In genomic region chr1:180812463-180813408, GRCm38 (mm10) we compare ENCODE assay signal across 8 mouse cellular contexts. TPM values are rescaled to one million over a fixed set of nuclear protein-coding genes. Genes with fewer than 3 reads are reported as not detected.
DNase-seq lines count a peak whose midpoint lies in the region; ATAC-seq and TF ChIP-seq lines count a peak whose summit lies in the region.

No protein-coding gene starts in this region.

- peak overlapping the region; percentile 69 for H3K27ac ChIP-seq in ES-Bruce4 (ENCODE audit: insufficient read depth, low read length)
- peak overlapping the region; percentile 100 for H3K27ac ChIP-seq in forebrain, embryonic 15.5 days (replicated peaks)
- H3K27ac ChIP-seq in liver, postnatal 0 days (ENCODE audit: low read depth): peak overlapping the region; percentile 97
- H3K27ac ChIP-seq in neural tube, embryonic 12.5 days: peak overlapping the region; percentile 99

- H3K9ac ChIP-seq in ES-Bruce4 (ENCODE audit: low read depth, poor library complexity, severe bottlenecking): peak overlapping the region; percentile 99
- peak overlapping the region; percentile 94 for H3K9ac ChIP-seq in forebrain, embryonic 15.5 days (replicated peaks)
- peak overlapping the region; percentile 99 for H3K9ac ChIP-seq in liver, postnatal 0 days (replicated peaks)
- H3K9ac ChIP-seq in neural tube, embryonic 12.5 days: peak overlapping the region; percentile 99

- peaks cover under 1% of the 10 kb centered on the region for H3K4me1 ChIP-seq in ES-Bruce4 (ENCODE audit: control insufficient read depth, insufficient read depth, low read length)
- peaks cover 51% of the 10 kb centered on the region for H3K4me1 ChIP-seq in forebrain, embryonic 15.5 days
- H3K4me1 ChIP-seq in liver, postnatal 0 days (ENCODE audit: insufficient read depth): peaks cover 28% of the 10 kb centered on the region
- H3K4me1 ChIP-seq in neural tube, embryonic 12.5 days: peaks cover 38% of the 10 kb centered on the region

- H3K4me2 ChIP-seq in forebrain, embryonic 15.5 days (replicated peaks): peak overlapping the region; percentile 55
- peak overlapping the region; percentile 67 for H3K4me2 ChIP-seq in liver, postnatal 0 days (ENCODE audit: low read depth, low read length)
- H3K4me2 ChIP-seq in neural tube, embryonic 12.5 days (replicated peaks): peak overlapping the region; percentile 61

- no peaks in the 10 kb centered on the region for H3K9me3 ChIP-seq in ES-Bruce4 (replicated peaks; ENCODE audit: control insufficient read depth, insufficient read depth, low read length, poor library complexity, severe bottlenecking)
- no peaks in the 10 kb centered on the region for H3K9me3 ChIP-seq in forebrain, embryonic 15.5 days
- H3K9me3 ChIP-seq in liver, postnatal 0 days (ENCODE audit: low read length): no peaks in the 10 kb centered on the region
- no peaks in the 10 kb centered on the region for H3K9me3 ChIP-seq in neural tube, embryonic 12.5 days

- TF ChIP-seq EP300 in ES-Bruce4 (IDR thresholded peaks at IDR 0.05; ENCODE audit: insufficient read depth, low read depth, low read length): no peak
- TF ChIP-seq EP300 in liver, postnatal 0 days (IDR thresholded peaks at IDR 0.05; ENCODE audit: low read depth): no peak

- peak overlapping the region; percentile 86 for H3K4me3 ChIP-seq in ES-Bruce4 (ENCODE audit: low read depth, low read length)
- H3K4me3 ChIP-seq in forebrain, embryonic 15.5 days: peak overlapping the region; percentile 66
- peak overlapping the region; percentile 83 for H3K4me3 ChIP-seq in liver, postnatal 0 days (ENCODE audit: low read depth, low read length)
- peak overlapping the region; percentile 91 for H3K4me3 ChIP-seq in neural tube, embryonic 12.5 days

- TF ChIP-seq CTCF in ES-Bruce4 (IDR thresholded peaks at IDR 0.05; ENCODE audit: low read depth, low read length): no peak
- TF ChIP-seq CTCF in liver, postnatal 0 days (IDR thresholded peaks at IDR 0.05; ENCODE audit: low read depth): no peak

- peaks cover 25% of the 10 kb centered on the region for H3K36me3 ChIP-seq in ES-Bruce4 (ENCODE audit: control insufficient read depth, insufficient read depth, low read length, poor library complexity, severe bottlenecking)
- peaks cover 25% of the 10 kb centered on the region for H3K36me3 ChIP-seq in forebrain, embryonic 15.5 days
- peaks cover 32% of the 10 kb centered on the region for H3K36me3 ChIP-seq in liver, postnatal 0 days (replicated peaks; ENCODE audit: insufficient read depth, low read length)
- H3K36me3 ChIP-seq in neural tube, embryonic 12.5 days: peaks cover 26% of the 10 kb centered on the region

- peak; percentile 69 for DNase-seq in cerebellum, adult 11-12 months
- peak; percentile 66 to 74 for DNase-seq in heart, postnatal 36 days
- DNase-seq in layer of hippocampus, adult 18-20 months (ENCODE audit: low spot score in 2 of 2): peak; percentile 26 to 66
- peak; percentile 69 for DNase-seq in liver, postnatal 0 days
- peak; percentile 76 for DNase-seq in testis, postnatal 10 days (ENCODE audit: low spot score)

- under 1% methylated on average over 71 of the region's 71 CpGs for WGBS in forebrain, embryonic 15.5 days
- under 1% methylated on average over 66 of the region's 71 CpGs for whole genome bisulfite sequencing in liver, postnatal 0 days (ENCODE audit: insufficient replicate concordance)
- under 1% methylated on average over 71 of the region's 71 CpGs for WGBS in neural tube, embryonic 12.5 days

- ATAC-seq in forebrain, embryonic 15.5 days (replicated peaks): peak; percentile 42
- peak; percentile 22 for ATAC-seq in liver, postnatal 0 days
- ATAC-seq in neural tube, embryonic 12.5 days (ENCODE audit: low FRiP score, low read depth): peak; percentile 19

- no peak for TF ChIP-seq POLR2A in ES-Bruce4 (IDR thresholded peaks at IDR 0.05; ENCODE audit: insufficient read depth, low read length)

- H3K27me3 ChIP-seq in ES-Bruce4 (ENCODE audit: control insufficient read depth, insufficient read depth, low read length, poor library complexity, severe bottlenecking): no peaks in the 10 kb centered on the region
- H3K27me3 ChIP-seq in forebrain, embryonic 15.5 days: no peaks in the 10 kb centered on the region
- no peaks in the 10 kb centered on the region for H3K27me3 ChIP-seq in liver, postnatal 0 days (ENCODE audit: insufficient read depth, low read length)
- H3K27me3 ChIP-seq in neural tube, embryonic 12.5 days (replicated peaks): no peaks in the 10 kb centered on the region

- intact Hi-C loops in heart, postnatal 36 days (cut with DNase I): loop anchor here (1.0 to 5.0 kb wide), 3 partner anchors 38 to 205 kb away; partner anchors contain the start of gene Acbd3

RNA-seq across cellular contexts. Expression of gene H3f3a, which starts 1.0 kb away (rescaled TPM):
- 679 and 698 TPM in 2 replicates for polyA plus RNA-seq in ES-Bruce4 (2011; ENCODE audit: insufficient read depth, insufficient read length, low read depth, missing spikeins)
- polyA plus RNA-seq in forebrain, embryonic 15.5 days (2015; fragmentation: Nextera tagmentation; extraction: Ambion mirVana): 3,899 and 4,029 TPM in 2 replicates
- total RNA-seq in heart, postnatal 36 days (2021): 100 to 1,000 TPM; 457 to 506 TPM
- total RNA-seq in layer of hippocampus, adult 18-20 months (2021): 100 to 1,000 TPM; 316 to 322 TPM
- 1,306 and 1,327 TPM in 2 replicates for polyA plus RNA-seq in liver, postnatal 0 days (2015; fragmentation: Nextera tagmentation; extraction: Ambion mirVana)
- polyA plus RNA-seq in neural tube, embryonic 12.5 days (2016; fragmentation: Nextera tagmentation; extraction: Ambion mirVana): 3,506 and 3,654 TPM in 2 replicates

RNA-seq across cellular contexts. Expression of gene Sde2, which starts 38.2 kb away (rescaled TPM):
- polyA plus RNA-seq in ES-Bruce4 (2011; ENCODE audit: insufficient read depth, insufficient read length, low read depth, missing spikeins): 35.0 and 36.6 TPM in 2 replicates
- 35.7 and 35.9 TPM in 2 replicates for polyA plus RNA-seq in forebrain, embryonic 15.5 days (2015; fragmentation: Nextera tagmentation; extraction: Ambion mirVana)
- total RNA-seq in heart, postnatal 36 days (2021): 10 to 100 TPM; 10.3 to 14.2 TPM
- total RNA-seq in layer of hippocampus, adult 18-20 months (2021): 10 to 100 TPM; 23.1 to 23.8 TPM
- polyA plus RNA-seq in liver, postnatal 0 days (2015; fragmentation: Nextera tagmentation; extraction: Ambion mirVana): 11.5 and 11.8 TPM in 2 replicates
- 37.6 and 40.5 TPM in 2 replicates for polyA plus RNA-seq in neural tube, embryonic 12.5 days (2016; fragmentation: Nextera tagmentation; extraction: Ambion mirVana)

Comparison
In these comparisons a context has a peak if more than half of its experiments do, and no peak if none do; other contexts are left out.
1. Peak in every context shown above with its lines: DNase-seq, ATAC-seq, H3K4me3 ChIP-seq and H3K27ac ChIP-seq.